16 mouse cellular contexts compared by ENCODE assay signal in genomic region chr14:20565256-20566021, GRCm38 (mm10). TPM values are rescaled to one million over a fixed set of nuclear protein-coding genes. Genes with fewer than 3 reads are reported as not detected.
A peak's percentile ranks its signal among the peaks of the same experiment; 100 is the strongest.
DNase-seq lines count a peak whose midpoint lies in the region; ATAC-seq lines count a peak whose summit lies in the region.
"Had no signal": no experiment of that assay in that cellular context is flagged by ENCODE, and none has a peak within 500 bp of the region (broad histone marks: within the 10 kb centered on the region; RNA-seq: fewer than 3 reads in every experiment).

No protein-coding gene starts in this region.

- peak; percentile 91 for ATAC-seq in granulocyte monocyte progenitor cell, adult 5-6 weeks (replicated peaks; ENCODE audit: poor library complexity, severe bottlenecking)
- 0 out of 2 replicates have a peak, but pooled peaks have one; percentile 12 for ATAC-seq in monocyte, adult 5-6 weeks (replicated peaks; ENCODE audit: insufficient number of reproducible peaks, low FRiP score, low TSS enrichment, poor library complexity, severe bottlenecking)
- no peak for ATAC-seq in CD4-positive, CD25-positive, alpha-beta regulatory T cell, adult 4 months
- ATAC-seq: forebrain, embryonic 14.5 days; inflammation-experienced regulatory T-cells, adult 6 months; liver, embryonic 12.5 days; midbrain, embryonic 16.5 days had no signal

- DNase-seq in heart, adult 11 months = peak; percentile 62
- no peak for DNase-seq in heart, adult 9 months (ENCODE audit: low spot score in 2 of 2)
- peak; percentile 97 for DNase-seq in 416B (ENCODE audit: low read depth)
- DNase-seq in heart, postnatal 36 days = no peak
- no peak for DNase-seq in left cerebral cortex, adult 18-20 months (ENCODE audit: low spot score in 2 of 2)
- DNase-seq: adrenal gland, adult 8-10 months; cerebellum, adult 11 months; layer of hippocampus, adult 9-11 months; right cerebral cortex, postnatal 25 days had no signal

- intact Hi-C loops in heart, postnatal 36 days (cut with DNase I) = no loop called here

RNA-seq across cellular contexts. Expression of gene Ppp3cb, which starts 19.1 kb away (rescaled TPM):
- total RNA-seq in granulocyte monocyte progenitor cell, adult 5-6 weeks (2014; fragmentation: Nextera tagmentation) = 108 and 132 TPM in 2 replicates
- 52.9 and 74.9 TPM in 2 replicates for total RNA-seq in granulocyte monocyte progenitor cell, adult 5-6 weeks (2017)
- 41.3 to 101 TPM (median 45.1 TPM) in 3 replicates for total RNA-seq in monocyte, adult 5-6 weeks (2017)
- 10 to 100 TPM; 64.4 to 65.0 TPM for total RNA-seq in heart, postnatal 36 days (2021)
- 10 to 100 TPM; 27.1 to 39.6 TPM for polyA plus RNA-seq in CD4-positive, CD25-positive, alpha-beta regulatory T cell, adult 4 months (2017; shearing (Covaris generic))
- total RNA-seq in left cerebral cortex, adult 18-20 months (2021) = 100 to 1,000 TPM; 282 to 285 TPM

Comparison
In these comparisons a context has a peak if more than half of its experiments do, and no peak if none do; other contexts are left out.
1. DNase-seq: peak in heart, adult 11 months (single experiment) and 416B (single experiment); none in heart, adult 9 months (0 of 2), heart, postnatal 36 days (0 of 2) and left cerebral cortex, adult 18-20 months (0 of 2).